Mouse (Mus musculus) limb, embryonic 10.5 days (tissue): Measurements from ENCODE around the gene Tnnc2. TPM values are rescaled to one million over a fixed set of nuclear protein-coding genes. Genes with fewer than 3 reads are reported as not detected.

Experiments
- DNase-seq: peaks from one replicate; pipeline ENCODE4 v3.0.0-alpha.2; 2017; ENCODE audit warnings: low spot score
- H3K27ac ChIP-seq: fragments of 300-500 bp; sonication (generic); 2 replicates; pipeline ENCODE4 v1.5.1; 2016; ENCODE audit warnings: mild to moderate bottlenecking
- H3K27me3 ChIP-seq: fragments of 300-500 bp; sonication (generic); 2 replicates; pipeline ENCODE4 v1.6.1; 2016; ENCODE audit warnings: low read depth, mild to moderate bottlenecking; ENCODE audit not compliant: poor library complexity, severe bottlenecking
- H3K36me3 ChIP-seq: fragments of 300-500 bp; sonication (generic); 2 replicates; pipeline ENCODE4 v1.6.1; 2016; ENCODE audit warnings: mild to moderate bottlenecking, moderate library complexity
- H3K4me1 ChIP-seq: fragments of 300-500 bp; sonication (generic); 2 replicates; pipeline ENCODE4 v1.6.1; 2016
- H3K4me3 ChIP-seq: fragments of 300-500 bp; sonication (generic); 2 replicates; pipeline ENCODE4 v1.5.1; 2016; ENCODE audit warnings: mild to moderate bottlenecking, moderate library complexity
- H3K9me3 ChIP-seq: fragments of 300-500 bp; sonication (generic); replicated peaks from 2 replicates; pipeline ENCODE4 v1.6.1; 2016; ENCODE audit warnings: mild to moderate bottlenecking
- WGBS: fragments of 180-500 bp; shearing (Covaris S2); methylation state at CpG from one replicate; pipeline ENCODE4 v1.1.7; 2016; 5-methylcytosine and 5-hydroxymethylcytosine counted together
- polyA plus RNA-seq: library from polyadenylated mRNA; unstranded; fragments of >200 nt; fragmentation: Nextera tagmentation; extraction: Ambion mirVana; gene quantifications from 2 replicates; pipeline ENCODE4 v1.2.1, GENCODE M21; 2016

Tnnc2 gene
- polyA plus RNA-seq, 1 experiment from 2014 or later = 1.3 TPM

- H3K27ac ChIP-seq = no peak overlapping the region
- WGBS = 66% methylated on average over 7 of the region's 7 CpGs
- H3K9me3 ChIP-seq = no peaks in the 10 kb centered on the region
- H3K4me1 ChIP-seq = peaks cover 15% of the 10 kb centered on the region
- H3K27me3 ChIP-seq = no peaks in the 10 kb centered on the region
- no peak overlapping the region for H3K4me3 ChIP-seq
- no peaks in the 10 kb centered on the region for H3K36me3 ChIP-seq
- no peak for DNase-seq
These were observed 39.9 kb downstream of the Tnnc2 start for GRCm38 (mm10) chr2:164739876-164740275.

GRCm38 (mm10) chr2:164737377-164738090 lies 42.2 kb downstream of the Tnnc2 start:
- no peak for DNase-seq
- no peaks in the 10 kb centered on the region for H3K9me3 ChIP-seq
- H3K4me1 ChIP-seq = peaks cover 14% of the 10 kb centered on the region
- 80% methylated on average over 3 of the region's 3 CpGs for WGBS
- no peaks in the 10 kb centered on the region for H3K27me3 ChIP-seq
- no peak overlapping the region for H3K27ac ChIP-seq
- no peaks in the 10 kb centered on the region for H3K36me3 ChIP-seq
- H3K4me3 ChIP-seq = no peak overlapping the region

- H3K27me3 ChIP-seq = no peaks in the 10 kb centered on the region
- DNase-seq = no peak
- no peaks in the 10 kb centered on the region for H3K36me3 ChIP-seq
- 89% methylated on average over 5 of the region's 5 CpGs for WGBS
- no peak overlapping the region for H3K27ac ChIP-seq
- H3K4me1 ChIP-seq = peaks cover 14% of the 10 kb centered on the region
- H3K4me3 ChIP-seq = no peak overlapping the region
- H3K9me3 ChIP-seq = no peaks in the 10 kb centered on the region
These were observed 44.3 kb downstream of the Tnnc2 start for GRCm38 (mm10) chr2:164735446-164735845.

DNA sequence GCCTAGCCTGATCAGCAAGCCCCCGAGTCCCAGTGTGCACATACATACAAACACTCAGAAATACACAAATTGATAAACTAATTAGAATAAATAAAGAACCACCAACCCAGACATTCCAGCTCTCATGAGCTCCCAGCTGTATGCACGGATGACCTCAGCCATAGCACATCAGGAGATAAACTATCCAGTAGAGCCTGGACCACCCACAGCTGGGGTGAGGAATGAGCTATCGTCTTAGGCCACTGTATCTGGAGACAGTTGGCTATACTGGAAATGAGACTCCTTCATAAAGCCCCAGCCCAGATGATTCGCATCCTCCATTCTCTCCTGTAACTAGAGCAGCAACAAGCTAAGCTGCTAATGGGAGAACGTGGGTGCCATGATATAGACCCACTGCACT lies 44.9 kb downstream of the Tnnc2 start:
- H3K36me3 ChIP-seq = no peaks in the 10 kb centered on the region
- no peaks in the 10 kb centered on the region for H3K27me3 ChIP-seq
- no peak overlapping the region for H3K27ac ChIP-seq
- DNase-seq = no peak
- WGBS = 86% methylated on average over 5 of the region's 5 CpGs
- H3K9me3 ChIP-seq = no peaks in the 10 kb centered on the region
- H3K4me1 ChIP-seq = peaks cover 9% of the 10 kb centered on the region
- no peak overlapping the region for H3K4me3 ChIP-seq

GRCm38 (mm10) chr2:164733259-164733658 lies 46.5 kb downstream of the Tnnc2 start:
- no peaks in the 10 kb centered on the region for H3K9me3 ChIP-seq
- H3K27me3 ChIP-seq = no peaks in the 10 kb centered on the region

DNA sequence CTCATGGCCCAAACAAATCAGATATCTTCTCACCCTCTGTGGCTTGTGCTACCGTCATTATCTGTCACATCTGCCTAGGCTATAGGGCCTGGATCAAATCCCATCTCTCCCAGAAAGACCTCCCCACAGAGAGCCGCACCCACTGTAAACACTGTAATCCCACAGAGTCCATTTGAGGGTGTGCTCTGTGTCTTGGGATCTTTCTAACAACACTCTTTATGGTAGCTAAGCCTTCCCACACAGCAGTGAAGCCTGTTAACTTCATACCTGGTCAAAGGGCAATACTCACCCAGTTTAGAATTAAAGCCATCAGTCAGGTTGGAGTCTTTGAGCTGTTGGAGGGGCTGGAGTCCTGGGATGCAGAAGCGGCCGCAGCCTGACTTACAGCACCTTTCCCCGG lies 48.0 kb downstream of the Tnnc2 start:
- Histone ChIP-seq H3K4me1 (no peaks in the 10 kb centered on the region), H3K27me3 (no peaks in the 10 kb centered on the region), H3K36me3 (no peaks in the 10 kb centered on the region), H3K4me3 (no peak overlapping the region), H3K27ac (no peak overlapping the region), H3K9me3 (no peaks in the 10 kb centered on the region)
- no peak for DNase-seq
- WGBS = 76% methylated on average over 5 of the region's 5 CpGs

More at GRCm38 (mm10) chr2:164733259-164733658, 46.5 kb downstream of the Tnnc2 start:
- DNase-seq = no peak
- WGBS = 88% methylated on average over 2 of the region's 2 CpGs
- Histone ChIP-seq H3K27ac (no peak overlapping the region), H3K4me1 (peaks cover 6% of the 10 kb centered on the region), H3K4me3 (no peak overlapping the region), H3K36me3 (no peaks in the 10 kb centered on the region)

Other genes starting within 250 kb of the Tnnc2 start
- 35.5 and 40.0 TPM in 2 replicates for gene Wfdc2, start 217.6 kb downstream of the Tnnc2 start, polyA plus RNA-seq
- gene Spint3, start 206.5 kb downstream of the Tnnc2 start, polyA plus RNA-seq = not detected in 2 replicates
- gene Wfdc6a, start 194.5 kb downstream of the Tnnc2 start, polyA plus RNA-seq = not detected in 2 replicates
- gene Eppin, start 186.4 kb downstream of the Tnnc2 start, polyA plus RNA-seq = not detected in 2 replicates
- not detected in 2 replicates for gene Wfdc6b, start 166.4 kb downstream of the Tnnc2 start, polyA plus RNA-seq
- not detected in 2 replicates for gene Wfdc8, start 166.3 kb downstream of the Tnnc2 start, polyA plus RNA-seq
- gene Wfdc16, start 141.2 kb downstream of the Tnnc2 start, polyA plus RNA-seq = not detected in 2 replicates
- not detected in 2 replicates for gene Wfdc10, start 123.9 kb downstream of the Tnnc2 start, polyA plus RNA-seq
- not detected in 2 replicates for gene Wfdc9, start 123.4 kb downstream of the Tnnc2 start, polyA plus RNA-seq
- gene Wfdc11, start 105.9 kb downstream of the Tnnc2 start, polyA plus RNA-seq = not detected in 2 replicates
- gene Wfdc13, start 94.9 kb downstream of the Tnnc2 start, polyA plus RNA-seq = not detected in 2 replicates
- gene Spint4, start 81.5 kb downstream of the Tnnc2 start, polyA plus RNA-seq = not detected in 2 replicates
- gene Spint5, start 64.7 kb downstream of the Tnnc2 start, polyA plus RNA-seq = not detected in 2 replicates
- gene Wfdc3, start 34.0 kb downstream of the Tnnc2 start, polyA plus RNA-seq = 0.95 and 0.98 TPM in 2 replicates
- gene Dnttip1, start 34.0 kb downstream of the Tnnc2 start, polyA plus RNA-seq = 93.1 and 93.2 TPM in 2 replicates
- 607 and 617 TPM in 2 replicates for gene Ube2c, start 10.1 kb downstream of the Tnnc2 start, polyA plus RNA-seq
- gene Snx21, start 5.9 kb upstream of the Tnnc2 start, polyA plus RNA-seq = 9.0 and 12.2 TPM in 2 replicates
- gene Acot8, start 24.9 kb upstream of the Tnnc2 start, polyA plus RNA-seq = 14.7 and 18.4 TPM in 2 replicates
- 9.1 and 9.9 TPM in 2 replicates for gene Zswim3, start 25.1 kb upstream of the Tnnc2 start, polyA plus RNA-seq
- 24.3 and 24.6 TPM in 2 replicates for gene Zswim1, start 42.7 kb upstream of the Tnnc2 start, polyA plus RNA-seq
- gene Spata25, start 48.6 kb upstream of the Tnnc2 start, polyA plus RNA-seq = 0.36 TPM in 1 of 2 replicates, not detected in the other
- gene Ctsa, start 52.9 kb upstream of the Tnnc2 start, polyA plus RNA-seq = 93.0 and 105 TPM in 2 replicates
- 4.0 and 6.9 TPM in 2 replicates for gene Neurl2, start 53.5 kb upstream of the Tnnc2 start, polyA plus RNA-seq
- gene Pltp, start 77.7 kb upstream of the Tnnc2 start, polyA plus RNA-seq = 20.2 and 24.9 TPM in 2 replicates
- gene Pcif1, start 99.3 kb upstream of the Tnnc2 start, polyA plus RNA-seq = 73.7 and 86.7 TPM in 2 replicates
- gene Zfp335, start 131.8 kb upstream of the Tnnc2 start, polyA plus RNA-seq = 18.0 and 21.3 TPM in 2 replicates
- 0.31 and 0.33 TPM in 2 replicates for gene Mmp9, start 160.8 kb upstream of the Tnnc2 start, polyA plus RNA-seq
- 0.83 and 1.0 TPM in 2 replicates for gene Slc12a5, start 180.8 kb upstream of the Tnnc2 start, polyA plus RNA-seq